Mouse (Mus musculus): ENCODE measurements around the gene Mgll.

- TF ChIP-seq POLR2A (IDR thresholded peaks at IDR 0.05; ENCODE audit: insufficient read depth, low read depth, low read length), result no peak
- no peak for TF ChIP-seq CTCF (IDR thresholded peaks at IDR 0.05; ENCODE audit: insufficient read depth, low read depth, low read length)
Measured at GRCm38 (mm10) chr6:88800191-88800590, 76.0 kb downstream of the Mgll start.

Measured in olfactory bulb, adult 2 months (tissue).